Mouse (Mus musculus) cerebellum, adult 2 months (tissue): ENCODE data around the gene 4930404N11Rik. TPM values are rescaled to one million over a fixed set of nuclear protein-coding genes. Genes with fewer than 3 reads are reported as not detected.
A peak's percentile ranks its signal among the peaks of the same experiment; 100 is the strongest.

Source experiments
- DNase-seq, 2 experiments: peaks; one replicate each; pipeline ENCODE4 v3.0.0; 2021
- H3K27ac ChIP-seq: fragments of 200-500 bp; 2 replicates; pipeline ENCODE4 v1.5.1; 2012; ENCODE audit warnings: low read length, control low read depth, inconsistent platforms; ENCODE audit not compliant: insufficient read depth
- H3K27me3 ChIP-seq: fragments of 200-500 bp; 2 replicates; pipeline ENCODE4 v1.6.1; 2012; ENCODE audit warnings: inconsistent platforms, mild to moderate bottlenecking, low read length, moderate library complexity; ENCODE audit not compliant: control insufficient read depth, insufficient read depth
- H3K4me1 ChIP-seq: fragments of 200-500 bp; 2 replicates; pipeline ENCODE4 v1.6.1; 2011; ENCODE audit warnings: low read length; ENCODE audit not compliant: control insufficient read depth, insufficient read depth
- H3K4me3 ChIP-seq: fragments of 200-500 bp; replicated peaks from 2 replicates; pipeline ENCODE3; 2011; ENCODE audit warnings: mild to moderate bottlenecking, low read depth, low read length, control low read depth; ENCODE audit not compliant: insufficient read depth
- CTCF ChIP-seq: fragments of 200-500 bp; IDR thresholded peaks from 2 replicates; pipeline ENCODE4 v1.5.1; 2011; ENCODE audit warnings: low read depth, mild to moderate bottlenecking, control low read depth, low read length, moderate library complexity, borderline replicate concordance; ENCODE audit not compliant: insufficient read depth
- POLR2A ChIP-seq: fragments of 200-500 bp; IDR thresholded peaks from 2 replicates; pipeline ENCODE4 v1.6.1; 2011; ENCODE audit warnings: low read length, control low read depth, borderline replicate concordance; ENCODE audit not compliant: insufficient read depth
- WGBS: fragments of 180-500 bp; shearing (Covaris S2); methylation state at CpG from one replicate; pipeline ENCODE4 v1.1.7; 2018; 5-methylcytosine and 5-hydroxymethylcytosine counted together
- polyA plus RNA-seq: library from polyadenylated mRNA; depleted of rRNA; stranded (reverse); fragments of >200 nt; gene quantifications from 2 replicates; pipeline ENCODE4 v1.2.3, GENCODE M21; 2012

4930404N11Rik gene
- polyA plus RNA-seq, 1 experiment = 0.36 TPM

DNA sequence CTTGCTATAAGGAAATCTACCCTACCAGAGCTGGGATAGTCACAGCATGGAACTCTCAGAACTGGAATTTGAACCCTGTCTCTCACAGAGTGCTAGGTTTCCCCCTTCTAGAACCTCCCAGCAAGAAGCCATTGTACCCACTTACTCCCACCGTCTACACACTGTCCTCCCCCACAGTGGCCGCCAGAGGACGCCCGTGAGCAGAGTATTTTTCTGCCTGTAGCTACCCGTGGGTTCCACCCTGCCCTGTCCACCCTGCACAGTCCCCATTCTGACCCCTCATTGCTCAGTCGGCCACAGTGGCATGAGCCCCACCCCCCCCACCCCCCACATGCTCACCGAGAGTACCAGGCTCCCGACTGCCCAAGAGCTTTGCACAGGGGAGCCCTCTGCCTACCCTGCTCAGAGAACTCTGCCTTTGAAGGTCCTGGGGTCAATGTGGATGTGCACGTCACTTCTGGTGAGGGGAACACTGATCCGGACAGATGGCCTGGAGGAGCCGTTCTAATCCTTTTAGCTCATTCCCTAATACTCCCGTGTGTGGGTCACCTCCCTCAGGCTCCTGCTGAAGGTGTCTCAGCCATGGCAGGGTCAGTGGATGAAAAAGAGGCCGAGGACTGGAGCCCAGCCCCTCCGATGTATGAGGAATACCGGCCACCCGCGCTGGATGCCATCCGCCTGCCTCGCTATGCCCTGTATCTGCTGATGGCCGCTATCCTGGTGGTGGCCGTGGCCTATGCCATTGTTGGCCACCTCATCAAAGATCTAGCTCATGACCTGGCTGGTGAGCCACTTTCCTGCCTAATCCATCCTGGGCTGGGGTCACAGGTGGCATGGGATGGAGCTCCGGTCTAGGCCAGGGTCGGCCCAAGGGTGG lies 24.4 kb upstream of the 4930404N11Rik start:
- TF ChIP-seq POLR2A (no peak), CTCF (peak; percentile 96)
- WGBS = 44% methylated on average over 23 of the region's 23 CpGs
- DNase-seq = peak; percentile 71 to 84
- no peak overlapping the region for H3K27ac ChIP-seq
- peaks cover 19% of the 10 kb centered on the region for H3K4me1 ChIP-seq
- no peaks in the 10 kb centered on the region for H3K27me3 ChIP-seq
- no peak overlapping the region for H3K4me3 ChIP-seq

DNA sequence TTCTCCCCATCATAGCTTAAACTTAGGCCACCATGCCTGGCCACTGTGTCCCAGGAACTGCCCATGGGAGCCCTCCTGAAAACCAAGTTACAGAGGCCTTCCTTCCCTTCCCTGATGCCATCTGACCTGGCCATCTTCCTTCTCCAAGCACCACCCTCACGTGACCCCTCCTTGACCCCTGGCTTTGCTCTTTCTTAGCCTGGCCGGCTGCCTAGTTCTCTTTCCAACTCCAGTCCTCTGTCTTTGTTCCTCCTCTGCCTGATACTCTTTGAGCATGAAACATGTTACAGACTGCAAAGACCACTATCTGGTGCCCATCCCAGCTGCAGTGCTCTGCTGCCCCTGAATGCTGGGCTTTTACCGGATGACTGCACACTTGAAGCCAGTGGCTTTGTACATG lies 23.8 kb upstream of the 4930404N11Rik start:
- Histone ChIP-seq H3K27ac (no peak overlapping the region), H3K4me3 (no peak overlapping the region), H3K4me1 (peaks cover 17% of the 10 kb centered on the region), H3K27me3 (no peaks in the 10 kb centered on the region)
- no peak for DNase-seq
- WGBS = 38% methylated on average over 3 of the region's 3 CpGs
- TF ChIP-seq POLR2A = no peak
- TF ChIP-seq CTCF = no peak

DNA sequence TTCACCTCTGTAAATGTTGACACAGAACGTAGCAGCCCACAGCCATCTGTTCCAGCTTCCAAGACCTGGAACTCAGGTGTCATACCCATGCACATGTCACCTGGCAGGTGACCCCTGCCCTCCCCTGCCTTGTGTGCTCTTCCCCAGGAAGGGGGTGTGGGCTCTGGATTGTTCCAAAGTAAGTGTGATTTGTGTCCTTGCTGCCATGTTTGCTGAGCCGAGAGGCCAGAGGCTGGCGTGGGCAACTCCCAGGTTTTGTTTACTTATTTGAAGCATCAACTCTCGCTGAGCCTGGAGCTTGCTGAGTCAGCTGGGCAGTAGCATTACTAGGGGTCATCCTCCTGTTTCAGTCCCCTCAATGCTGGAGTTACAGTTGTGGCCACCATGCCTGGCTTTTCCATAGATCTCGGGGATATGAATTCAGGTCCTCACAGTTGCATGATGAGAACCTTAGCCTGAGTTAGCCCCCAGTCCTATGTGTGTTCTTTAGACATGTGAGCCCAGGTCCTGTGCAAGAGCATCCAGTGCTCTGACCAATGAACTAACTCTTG lies 23.0 kb upstream of the 4930404N11Rik start, which contains the start of gene Gm48552:
Gene Gm48552 (plus strand): TSS at position 501 of the 551 bp plus-strand sequence.
- no peak for DNase-seq
- Histone ChIP-seq H3K4me1 (peaks cover 14% of the 10 kb centered on the region), H3K4me3 (no peak within 1 kb of the TSS), H3K27ac (no peak within 1 kb of the TSS), H3K27me3 (no peaks in the 10 kb centered on the region)
- TF ChIP-seq CTCF = no peak
- 66% methylated on average over 5 of the region's 5 CpGs for WGBS

DNA sequence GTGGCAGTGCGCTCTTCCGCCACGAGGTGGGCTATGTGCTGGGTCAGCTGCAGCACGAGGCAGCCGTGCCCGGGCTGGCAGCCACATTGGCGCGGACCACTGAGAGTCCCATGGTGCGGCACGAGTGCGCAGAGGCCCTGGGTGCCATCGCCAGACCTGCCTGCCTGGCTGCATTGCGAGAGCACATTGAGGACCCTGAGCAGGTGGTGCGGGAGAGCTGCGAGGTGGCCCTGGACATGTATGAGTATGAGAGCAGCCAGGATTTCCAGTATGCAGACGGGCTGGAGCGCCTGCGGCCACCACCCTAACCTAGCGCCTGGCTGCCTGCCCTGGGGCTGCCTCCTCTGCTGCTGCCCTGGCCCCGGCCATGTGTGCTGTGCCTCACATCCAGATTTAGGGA lies 22.1 kb upstream of the 4930404N11Rik start:
- H3K4me1 ChIP-seq = peaks cover 10% of the 10 kb centered on the region
- 40% methylated on average over 20 of the region's 20 CpGs for WGBS
- no peak overlapping the region for H3K27ac ChIP-seq
- no peak overlapping the region for H3K4me3 ChIP-seq
- TF ChIP-seq POLR2A = no peak
- TF ChIP-seq CTCF = no peak
- no peak for DNase-seq
- no peaks in the 10 kb centered on the region for H3K27me3 ChIP-seq

DNA sequence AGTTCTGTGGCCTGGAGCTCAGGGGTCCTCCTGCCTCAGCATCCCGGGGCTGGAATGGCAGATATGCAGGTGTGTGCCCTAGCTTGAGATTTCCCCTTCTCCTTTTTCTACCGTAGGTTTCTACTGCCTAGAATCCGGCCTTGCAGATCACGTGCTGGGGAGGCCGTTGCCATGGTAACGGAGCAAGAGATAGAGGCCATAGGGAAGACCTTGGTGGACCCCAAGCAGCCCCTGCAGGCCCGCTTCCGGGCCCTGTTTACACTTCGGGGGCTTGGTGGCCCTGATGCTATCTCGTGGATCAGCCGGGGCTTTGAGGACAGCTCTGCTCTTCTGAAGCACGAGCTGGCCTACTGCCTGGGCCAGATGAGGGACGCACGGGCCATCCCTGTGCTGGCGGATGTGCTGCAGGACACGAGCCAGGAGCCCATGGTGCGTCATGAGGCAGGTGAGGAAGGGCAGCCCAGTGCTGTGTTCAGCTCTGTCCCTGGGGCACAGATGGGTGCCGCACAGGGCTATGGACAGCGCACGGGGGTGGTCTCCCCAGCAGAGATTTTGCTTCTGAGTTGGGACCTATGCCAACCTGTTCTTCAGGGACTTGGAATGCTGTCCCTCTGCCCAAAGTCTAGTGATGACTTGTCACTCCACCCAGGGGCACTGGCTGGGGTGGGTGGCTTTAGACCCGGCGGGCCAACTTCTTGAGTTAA lies 20.1 kb upstream of the 4930404N11Rik start:
- 41% methylated on average over 22 of the region's 22 CpGs for WGBS
- no peak for DNase-seq
- Histone ChIP-seq H3K27me3 (no peaks in the 10 kb centered on the region), H3K27ac (no peak overlapping the region), H3K4me1 (peaks cover 10% of the 10 kb centered on the region), H3K4me3 (peak overlapping the region; percentile 83)
- TF ChIP-seq CTCF (no peak), POLR2A (no peak)

DNA sequence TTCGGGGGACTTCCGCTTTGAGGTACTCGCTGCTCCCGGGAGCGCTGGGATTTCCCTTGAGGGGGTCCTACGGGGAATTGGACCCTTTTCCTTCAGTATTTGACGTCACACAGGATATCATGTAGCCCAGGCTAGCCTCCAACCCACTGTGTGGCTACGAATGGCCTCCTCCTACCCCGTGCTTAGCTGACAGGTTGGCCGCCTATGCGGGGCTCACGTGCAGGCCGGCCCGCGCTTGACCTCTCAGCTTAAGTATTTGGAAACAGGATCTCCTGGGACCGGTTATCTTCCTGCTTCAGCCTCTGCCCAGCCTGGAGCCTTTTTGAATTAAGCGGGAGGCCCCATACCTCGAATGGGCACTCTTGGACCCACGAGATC lies 19.0 kb upstream of the 4930404N11Rik start:
- H3K27ac ChIP-seq = peak overlapping the region; percentile 59

DNA sequence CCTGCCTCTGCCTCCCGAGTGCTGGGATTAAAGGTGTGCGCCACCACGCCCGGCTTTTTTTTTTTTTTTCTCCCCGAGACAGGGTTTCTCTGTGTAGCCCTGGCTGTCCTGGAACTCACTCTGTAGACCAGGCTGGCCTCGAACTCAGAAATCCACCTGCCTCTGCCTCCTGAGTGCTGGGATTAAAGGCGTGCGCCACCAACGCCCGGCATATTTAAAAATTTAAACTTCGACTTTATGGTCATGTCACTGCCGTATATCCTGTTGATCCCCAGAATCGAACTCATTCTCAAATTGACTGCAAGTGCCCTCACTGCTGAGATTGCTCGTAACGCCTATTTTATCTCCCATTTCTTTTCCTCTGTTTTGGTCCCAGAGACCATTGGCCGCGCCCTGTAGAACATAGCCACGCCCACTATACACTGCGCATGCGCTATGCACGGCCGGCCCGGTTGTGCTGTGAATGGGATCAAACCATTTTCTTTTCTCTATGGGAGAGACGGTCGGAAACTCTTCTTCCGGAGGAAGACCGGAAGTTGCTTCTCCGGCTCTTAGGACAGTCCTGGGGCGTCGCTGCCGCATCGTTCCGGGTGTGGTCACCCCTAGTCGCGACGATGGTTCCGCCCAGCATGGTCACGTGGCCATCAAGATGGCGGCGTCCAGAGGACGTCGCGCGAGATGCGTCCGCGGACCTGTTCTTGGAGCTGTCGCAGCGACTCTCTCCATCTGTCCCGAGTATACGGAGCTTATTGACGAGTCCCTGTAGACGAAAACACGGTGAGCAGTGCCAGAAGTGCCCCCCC lies 18.4 kb upstream of the 4930404N11Rik start, which contains the start of the genes Dohh and Gm48551:
Gene Dohh (plus strand): TSS at position 627 of the 803 bp plus-strand sequence.
Gene Gm48551 (plus strand): TSS at position 665 of the 803 bp plus-strand sequence.
- Histone ChIP-seq H3K27me3 (no peaks in the 10 kb centered on the region), H3K27ac (peak within 1 kb of the TSS; percentile 59), H3K4me3 (peak within 1 kb of the TSS; percentile 83), H3K4me1 (peaks cover 10% of the 10 kb centered on the region)
- TF ChIP-seq CTCF (no peak), POLR2A (peak; percentile 90)
- WGBS = 8% methylated on average over 54 of the region's 54 CpGs
- peak; percentile 99 to 100 for DNase-seq

More for the DNA sequence above, 19.0 kb upstream of the 4930404N11Rik start:
- H3K4me1 ChIP-seq = peaks cover 10% of the 10 kb centered on the region
- WGBS = under 1% methylated on average over 19 of the region's 19 CpGs
- no peaks in the 10 kb centered on the region for H3K27me3 ChIP-seq
- TF ChIP-seq POLR2A (no peak), CTCF (no peak)
- peak overlapping the region; percentile 83 for H3K4me3 ChIP-seq
- no peak for DNase-seq
